Mouse (Mus musculus): Measurements from ENCODE around the gene Gm20604. TPM values are rescaled to one million over a fixed set of nuclear protein-coding genes. Genes with fewer than 3 reads are reported as not detected.

The Gm20604 gene
- total RNA-seq, 2 experiments from 2014 or later, result 6.6 to 8.3 TPM

GRCm38 (mm10) chr12:102743589-102744574 lies 14.6 kb downstream of the Gm20604 start, which contains the start of the genes Moap1 and Tmem251:
TSS of gene Moap1 (minus strand) at chr12:102743661.
TSS of gene Tmem251 (plus strand) at chr12:102743762.
- ATAC-seq (replicated peaks; ENCODE audit: poor library complexity, severe bottlenecking), result peak; percentile 78

- ATAC-seq (replicated peaks; ENCODE audit: poor library complexity, severe bottlenecking), result no peak
Observed at GRCm38 (mm10) chr12:102743036-102743588, 15.4 kb downstream of the Gm20604 start.

- ATAC-seq (replicated peaks; ENCODE audit: poor library complexity, severe bottlenecking), result no peak
Observed at GRCm38 (mm10) chr12:102742056-102742455, 16.4 kb downstream of the Gm20604 start.

- no peak for ATAC-seq (replicated peaks; ENCODE audit: poor library complexity, severe bottlenecking)
Observed at GRCm38 (mm10) chr12:102740285-102740684, 18.2 kb downstream of the Gm20604 start.

- ATAC-seq (replicated peaks; ENCODE audit: poor library complexity, severe bottlenecking), result no peak
Observed at GRCm38 (mm10) chr12:102739096-102739495, 19.4 kb downstream of the Gm20604 start.

GRCm38 (mm10) chr12:102733381-102733780 lies 25.1 kb downstream of the Gm20604 start:
- peak; percentile 71 for ATAC-seq (replicated peaks; ENCODE audit: poor library complexity, severe bottlenecking)

GRCm38 (mm10) chr12:102730798-102731619 lies 27.5 kb downstream of the Gm20604 start:
- ATAC-seq (replicated peaks; ENCODE audit: poor library complexity, severe bottlenecking), result no peak

GRCm38 (mm10) chr12:102729855-102730797 lies 28.3 kb downstream of the Gm20604 start:
- peak; percentile 96 for ATAC-seq (replicated peaks; ENCODE audit: poor library complexity, severe bottlenecking)

GRCm38 (mm10) chr12:102725761-102726175 lies 32.7 kb downstream of the Gm20604 start:
- no peak for ATAC-seq (replicated peaks; ENCODE audit: poor library complexity, severe bottlenecking)

- ATAC-seq (replicated peaks; ENCODE audit: poor library complexity, severe bottlenecking), result no peak
Observed at GRCm38 (mm10) chr12:102725146-102725545, 33.3 kb downstream of the Gm20604 start.

GRCm38 (mm10) chr12:102723861-102724260 lies 34.6 kb downstream of the Gm20604 start:
- no peak for ATAC-seq (replicated peaks; ENCODE audit: poor library complexity, severe bottlenecking)

- no peak for ATAC-seq (replicated peaks; ENCODE audit: poor library complexity, severe bottlenecking)
Observed at GRCm38 (mm10) chr12:102722966-102723365, 35.5 kb downstream of the Gm20604 start.

GRCm38 (mm10) chr12:102722451-102722850 lies 36.0 kb downstream of the Gm20604 start:
- no peak for ATAC-seq (replicated peaks; ENCODE audit: poor library complexity, severe bottlenecking)

GRCm38 (mm10) chr12:102719552-102720315 lies 38.7 kb downstream of the Gm20604 start:
- peak; percentile 72 for ATAC-seq (replicated peaks; ENCODE audit: poor library complexity, severe bottlenecking)

- ATAC-seq (replicated peaks; ENCODE audit: poor library complexity, severe bottlenecking), result no peak
Observed at GRCm38 (mm10) chr12:102714654-102715395, 43.6 kb downstream of the Gm20604 start.

- ATAC-seq (replicated peaks; ENCODE audit: poor library complexity, severe bottlenecking), result no peak
Observed at GRCm38 (mm10) chr12:102714116-102714515, 44.4 kb downstream of the Gm20604 start.

GRCm38 (mm10) chr12:102713153-102713865 lies 45.2 kb downstream of the Gm20604 start:
- ATAC-seq (replicated peaks; ENCODE audit: poor library complexity, severe bottlenecking), result peak; percentile 48
